Mouse (Mus musculus) stomach, embryonic 16.5 days (tissue): Measurements from ENCODE around the gene Tpp1. TPM values are rescaled to one million over a fixed set of nuclear protein-coding genes. Genes with fewer than 3 reads are reported as not detected.

Experiments used
- ATAC-seq: fragments of 200-750 bp; cut with Nextera tagmentation; 2 replicates; pipeline ENCODE4 v1.8.0; 2017; ENCODE audit warnings: moderate number of reproducible peaks, moderate TSS enrichment; ENCODE audit not compliant: insufficient read depth, low FRiP score
- H3K27ac ChIP-seq: fragments of 300-500 bp; sonication (generic); 2 replicates; pipeline ENCODE4 v1.5.1; 2014; ENCODE audit warnings: low read length
- H3K27me3 ChIP-seq: fragments of 300-500 bp; sonication (generic); 2 replicates; pipeline ENCODE4 v1.6.1; 2014; ENCODE audit warnings: low read length, control low read depth, mixed read lengths; ENCODE audit not compliant: control insufficient read depth, insufficient read depth
- H3K36me3 ChIP-seq: fragments of 300-500 bp; sonication (generic); 2 replicates; pipeline ENCODE4 v1.6.1; 2014; ENCODE audit warnings: low read length; ENCODE audit not compliant: control insufficient read depth, insufficient read depth
- H3K4me1 ChIP-seq: fragments of 300-500 bp; sonication (generic); 2 replicates; pipeline ENCODE4 v1.6.1; 2014; ENCODE audit warnings: low read length, control low read depth, mixed read lengths; ENCODE audit not compliant: control insufficient read depth, insufficient read depth
- H3K4me2 ChIP-seq: fragments of 300-500 bp; sonication (generic); 2 replicates; pipeline ENCODE4 v1.6.1; 2014; ENCODE audit warnings: low read depth, low read length, mixed read lengths
- H3K4me3 ChIP-seq: fragments of 300-500 bp; sonication (generic); replicated peaks from 2 replicates; pipeline ENCODE4 v1.5.1; 2014; ENCODE audit warnings: mild to moderate bottlenecking, low read length
- H3K9ac ChIP-seq: fragments of 300-500 bp; sonication (generic); 2 replicates; pipeline ENCODE4 v1.6.1; 2014; ENCODE audit warnings: low read length
- H3K9me3 ChIP-seq: fragments of 300-500 bp; sonication (generic); replicated peaks from 2 replicates; pipeline ENCODE4 v1.6.1; 2016; ENCODE audit warnings: low read length, control low read depth; ENCODE audit not compliant: control insufficient read depth
- WGBS: fragments of 180-500 bp; shearing (Covaris S2); extraction: QIAGEN DNeasy Blood & Tissue Kit; methylation state at CpG from one replicate; pipeline ENCODE4 v1.1.7; 2014; 5-methylcytosine and 5-hydroxymethylcytosine counted together
- polyA plus RNA-seq: library from polyadenylated mRNA; unstranded; fragments of >200 nt; fragmentation: Nextera tagmentation; extraction: Ambion mirVana; gene quantifications from 2 replicates; pipeline ENCODE4 v1.2.1, GENCODE M21; 2015

Gene Tpp1
- polyA plus RNA-seq, 1 experiment from 2014 or later, result 77.3 TPM

GRCm38 (mm10) chr7:105783861-105784260 is 31.8 kb upstream of the Tpp1 start:
- Histone ChIP-seq H3K36me3 (no peaks in the 10 kb centered on the region), H3K4me2 (no peak overlapping the region), H3K27me3 (0 out of 2 replicates have a peak, but pooled peaks cover under 1% of the 10 kb centered on the region), H3K9me3 (no peaks in the 10 kb centered on the region), H3K4me1 (peaks cover 30% of the 10 kb centered on the region), H3K27ac (no peak overlapping the region), H3K4me3 (no peak overlapping the region), H3K9ac (no peak overlapping the region; the same call in 1 of the 2 replicates)
- 43% methylated on average over 4 of the region's 4 CpGs for WGBS
- ATAC-seq, result no peak

- no peaks in the 10 kb centered on the region for H3K36me3 ChIP-seq
- H3K9me3 ChIP-seq, result no peaks in the 10 kb centered on the region
- peak; percentile 83 for ATAC-seq
- peak overlapping the region; percentile 30 for H3K4me3 ChIP-seq
- H3K27me3 ChIP-seq, result no peaks in the 10 kb centered on the region
- peak overlapping the region; percentile 50 for H3K4me2 ChIP-seq
- 20% methylated on average over 4 of the region's 4 CpGs for WGBS
- peak overlapping the region; percentile 64 for H3K9ac ChIP-seq
- H3K4me1 ChIP-seq, result peaks cover 36% of the 10 kb centered on the region
- H3K27ac ChIP-seq, result peak overlapping the region; percentile 97
Observed at GRCm38 (mm10) chr7:105778553-105779265, 26.7 kb upstream of the Tpp1 start.

DNA sequence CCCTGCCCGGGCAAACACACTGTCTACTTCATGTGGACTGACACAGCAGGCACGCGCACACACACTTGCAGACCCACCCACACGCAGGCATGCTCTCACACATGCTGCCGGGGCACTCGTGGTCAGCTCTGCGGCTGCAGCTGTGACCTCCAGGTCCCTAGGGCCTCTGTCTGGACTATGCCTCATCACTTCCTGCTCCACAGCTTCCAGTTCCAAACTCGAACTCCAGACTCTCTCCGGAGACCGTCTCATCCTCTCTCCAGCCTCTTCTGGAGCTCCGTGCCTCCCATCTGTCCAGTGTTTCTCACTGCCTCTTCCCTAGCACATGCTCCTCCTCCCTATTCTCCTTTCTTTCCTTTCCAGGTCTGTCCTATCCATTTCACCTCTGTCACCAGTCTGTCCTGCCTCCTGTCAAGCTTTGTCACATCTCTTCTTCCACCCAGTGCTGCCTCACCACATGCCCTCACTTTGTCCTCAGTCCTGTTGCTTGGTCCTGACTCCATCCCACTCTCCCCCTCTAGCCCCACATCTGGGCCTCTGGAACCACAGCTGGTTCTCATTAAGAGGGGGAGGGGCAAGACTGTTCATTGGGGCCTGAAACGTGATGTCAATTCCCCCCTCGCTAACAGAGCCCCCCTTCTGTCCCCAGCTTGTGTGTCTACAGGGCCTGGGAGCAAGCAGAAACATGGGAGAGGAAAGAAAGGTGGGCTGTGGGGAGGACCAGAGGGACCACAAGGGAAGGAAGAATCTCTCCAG is 25.9 kb upstream of the Tpp1 start:
- Histone ChIP-seq H3K36me3 (no peaks in the 10 kb centered on the region), H3K4me3 (peak overlapping the region; percentile 30), H3K4me1 (peaks cover 36% of the 10 kb centered on the region), H3K4me2 (peak overlapping the region; percentile 50), H3K9me3 (no peaks in the 10 kb centered on the region), H3K27ac (peak overlapping the region; percentile 97), H3K9ac (peak overlapping the region; percentile 64), H3K27me3 (no peaks in the 10 kb centered on the region)
- ATAC-seq, result peak; percentile 86
- WGBS, result 29% methylated on average over 13 of the region's 13 CpGs

DNA sequence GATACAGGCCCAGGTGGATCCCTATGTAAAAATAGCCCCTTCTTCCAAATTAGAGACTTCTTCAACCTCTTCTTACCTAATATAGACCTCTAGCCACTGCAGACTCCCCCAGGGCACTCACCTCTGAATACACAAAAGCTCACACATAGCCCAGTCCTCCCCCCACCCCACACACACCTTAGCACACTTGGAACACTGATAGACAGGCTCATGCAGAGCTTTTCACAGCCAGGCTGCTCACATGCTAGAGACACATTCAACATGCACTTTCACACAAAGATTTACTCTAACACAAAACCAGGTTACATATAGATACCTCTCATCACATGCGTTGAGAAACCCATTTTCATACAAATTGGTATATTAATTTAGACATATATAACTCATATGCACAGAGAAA is 25.3 kb upstream of the Tpp1 start:
- Histone ChIP-seq H3K4me1 (peaks cover 36% of the 10 kb centered on the region), H3K4me3 (no peak overlapping the region), H3K36me3 (no peaks in the 10 kb centered on the region), H3K9me3 (no peaks in the 10 kb centered on the region), H3K4me2 (peak overlapping the region; percentile 50), H3K27me3 (no peaks in the 10 kb centered on the region), H3K27ac (peak overlapping the region; percentile 97), H3K9ac (no peak overlapping the region; the same call in 1 of the 2 replicates)
- WGBS, result 87% methylated on average over 1 of the region's 1 CpGs
- no peak for ATAC-seq

DNA sequence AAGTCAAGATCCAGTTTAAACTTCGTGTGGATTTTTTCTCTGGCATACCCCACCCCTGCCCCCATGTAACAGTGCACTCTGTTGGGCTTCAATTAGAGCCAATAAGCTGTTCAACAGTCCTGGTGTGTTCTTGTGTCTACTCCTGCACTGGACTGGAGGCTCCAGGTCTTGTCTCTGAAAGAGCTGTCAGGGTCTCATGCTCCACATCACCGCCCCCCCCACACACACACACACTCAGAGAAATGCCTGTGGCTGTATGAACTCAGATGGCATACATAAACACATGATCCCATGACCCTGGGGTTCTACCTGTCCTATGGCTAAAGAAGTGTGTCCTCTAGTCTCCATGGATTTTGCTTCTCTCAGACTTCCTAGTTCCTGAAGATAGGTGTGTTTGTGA is 24.0 kb upstream of the Tpp1 start:
- H3K9ac ChIP-seq, result no peak overlapping the region
- H3K4me3 ChIP-seq, result no peak overlapping the region
- H3K4me1 ChIP-seq, result peaks cover 39% of the 10 kb centered on the region
- no peak overlapping the region for H3K27ac ChIP-seq
- H3K4me2 ChIP-seq, result no peak overlapping the region
- no peaks in the 10 kb centered on the region for H3K9me3 ChIP-seq
- ATAC-seq, result no peak
- 75% methylated on average over 2 of the region's 2 CpGs for WGBS
- H3K36me3 ChIP-seq, result 0 out of 2 replicates have a peak, but pooled peaks cover 8% of the 10 kb centered on the region
- H3K27me3 ChIP-seq, result no peaks in the 10 kb centered on the region

DNA sequence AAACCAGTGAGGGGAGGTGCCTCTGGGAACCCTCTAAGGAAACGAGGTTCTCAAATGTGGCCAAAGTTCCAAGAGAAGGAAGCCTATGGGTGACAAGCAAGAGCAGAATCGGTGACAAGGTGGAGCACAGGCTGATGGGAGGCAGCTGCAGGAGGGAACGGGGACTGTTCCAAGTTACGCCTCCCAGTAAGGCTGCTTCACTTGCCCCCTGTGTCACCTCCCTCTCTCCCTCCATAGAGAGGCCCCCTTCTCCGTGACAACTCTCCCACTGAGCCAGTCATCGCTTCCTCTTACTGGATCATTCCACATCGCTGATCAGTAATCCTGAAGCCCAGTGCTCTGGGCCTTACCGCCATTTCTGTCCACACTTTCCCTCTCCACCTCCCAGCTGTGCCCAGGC is 22.6 kb upstream of the Tpp1 start:
- no peak overlapping the region for H3K9ac ChIP-seq
- peak; percentile 35; the same call in 1 of the 2 replicates for ATAC-seq

GRCm38 (mm10) chr7:105773041-105773440 is 21.0 kb upstream of the Tpp1 start:
- 62% methylated on average over 5 of the region's 5 CpGs for WGBS
- Histone ChIP-seq H3K27ac (no peak overlapping the region), H3K36me3 (0 out of 2 replicates have a peak, but pooled peaks cover 8% of the 10 kb centered on the region), H3K9me3 (no peaks in the 10 kb centered on the region), H3K9ac (no peak overlapping the region), H3K4me3 (no peak overlapping the region), H3K27me3 (no peaks in the 10 kb centered on the region), H3K4me2 (no peak overlapping the region), H3K4me1 (peaks cover 32% of the 10 kb centered on the region)
- no peak for ATAC-seq

More for the DNA sequence above, 22.6 kb upstream of the Tpp1 start:
- H3K4me3 ChIP-seq, result no peak overlapping the region
- H3K36me3 ChIP-seq, result 0 out of 2 replicates have a peak, but pooled peaks cover 8% of the 10 kb centered on the region
- H3K27me3 ChIP-seq, result no peaks in the 10 kb centered on the region
- H3K4me2 ChIP-seq, result no peak overlapping the region; the same call in 1 of the 2 replicates
- H3K27ac ChIP-seq, result peak overlapping the region; percentile 38; the same call in 1 of the 2 replicates
- H3K9me3 ChIP-seq, result no peaks in the 10 kb centered on the region
- 38% methylated on average over 8 of the region's 8 CpGs for WGBS
- H3K4me1 ChIP-seq, result peaks cover 41% of the 10 kb centered on the region

DNA sequence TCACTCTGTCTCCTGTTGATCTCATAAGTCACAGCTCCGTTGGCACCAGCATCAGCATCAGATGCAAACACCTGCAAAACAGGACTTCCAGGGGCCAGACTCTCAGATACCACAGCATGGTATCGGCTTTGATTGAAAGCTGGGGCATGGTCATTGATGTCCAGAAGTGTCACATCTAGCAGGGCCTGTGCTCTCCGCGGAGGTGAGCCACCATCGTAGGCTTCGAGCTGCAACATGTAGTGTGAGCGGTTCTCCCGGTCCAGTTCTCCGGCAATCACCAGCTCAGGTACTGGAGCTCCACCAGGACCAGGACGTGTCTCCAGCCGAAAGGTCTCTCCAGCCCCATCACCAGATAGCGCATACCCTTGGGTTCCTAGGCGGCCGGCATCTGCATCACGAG is 20.3 kb upstream of the Tpp1 start:
- H3K9ac ChIP-seq, result no peak overlapping the region
- H3K4me2 ChIP-seq, result no peak overlapping the region
- H3K4me1 ChIP-seq, result peaks cover 35% of the 10 kb centered on the region
- H3K4me3 ChIP-seq, result no peak overlapping the region
- 93% methylated on average over 15 of the region's 15 CpGs for WGBS
- H3K27me3 ChIP-seq, result no peaks in the 10 kb centered on the region
- no peak overlapping the region for H3K27ac ChIP-seq
- H3K9me3 ChIP-seq, result no peaks in the 10 kb centered on the region
- H3K36me3 ChIP-seq, result peaks cover 8% of the 10 kb centered on the region; the same call in 1 of the 2 replicates
- no peak for ATAC-seq

- no peak for ATAC-seq
- H3K4me3 ChIP-seq, result no peak overlapping the region
- H3K27ac ChIP-seq, result no peak overlapping the region
- peaks cover 26% of the 10 kb centered on the region for H3K4me1 ChIP-seq
- no peak overlapping the region for H3K4me2 ChIP-seq
- H3K27me3 ChIP-seq, result no peaks in the 10 kb centered on the region
- no peak overlapping the region for H3K9ac ChIP-seq
- H3K9me3 ChIP-seq, result no peaks in the 10 kb centered on the region
- WGBS, result 79% methylated on average over 3 of the region's 3 CpGs
- H3K36me3 ChIP-seq, result peaks cover 10% of the 10 kb centered on the region; the same call in 1 of the 2 replicates
Observed at GRCm38 (mm10) chr7:105769959-105770358, 17.9 kb upstream of the Tpp1 start.
